Mouse (Mus musculus) brown adipose tissue, adult 24 weeks (tissue): Measurements from ENCODE around the gene Gria3. TPM values are rescaled to one million over a fixed set of nuclear protein-coding genes. Genes with fewer than 3 reads are reported as not detected.

Source experiments
- H3K27ac ChIP-seq: fragments of 200-500 bp; replicated peaks from 2 replicates; pipeline ENCODE4 v1.5.1; 2012; ENCODE audit warnings: low read depth, mild to moderate bottlenecking, low read length
- H3K4me1 ChIP-seq: fragments of 200-500 bp; 2 replicates; pipeline ENCODE4 v1.6.1; 2012; ENCODE audit warnings: low read length, mixed read lengths; ENCODE audit not compliant: control insufficient read depth, insufficient read depth, insufficient read length
- H3K4me3 ChIP-seq: fragments of 200-500 bp; 2 replicates; pipeline ENCODE4 v1.5.1; 2012; ENCODE audit warnings: low read depth, mild to moderate bottlenecking, low read length, moderate library complexity; ENCODE audit not compliant: insufficient read depth
- polyA plus RNA-seq: library from polyadenylated mRNA; stranded (reverse); fragments of >200 nt; gene quantifications from 2 replicates; pipeline ENCODE4 v1.2.4, GENCODE M21; 2012; ENCODE audit not compliant: missing spikeins, insufficient read depth, insufficient read length

Gene Gria3
- polyA plus RNA-seq = 0.28 and 1.3 TPM in 2 replicates

GRCm38 (mm10) chrX:41400058-41400904 lies at the start of gene Gria3:
Gene Gria3, plus strand, starts transcription at chrX:41400854.
- Histone ChIP-seq H3K4me3 (peak within 1 kb of the TSS; percentile 44), H3K27ac (no peak within 1 kb of the TSS), H3K4me1 (no peaks in the 10 kb centered on the region)

GRCm38 (mm10) chrX:41387086-41387485 lies 13.6 kb upstream of the Gria3 start:
- no peaks in the 10 kb centered on the region for H3K4me1 ChIP-seq
- no peak overlapping the region for H3K27ac ChIP-seq
- H3K4me3 ChIP-seq = no peak overlapping the region

GRCm38 (mm10) chrX:41389079-41389478 lies 11.6 kb upstream of the Gria3 start:
- Histone ChIP-seq H3K4me1 (no peaks in the 10 kb centered on the region), H3K27ac (no peak overlapping the region), H3K4me3 (no peak overlapping the region)

GRCm38 (mm10) chrX:41398482-41398881 lies 2.2 kb upstream of the Gria3 start:
- Histone ChIP-seq H3K27ac (no peak overlapping the region), H3K4me3 (no peak overlapping the region), H3K4me1 (no peaks in the 10 kb centered on the region)

- H3K4me3 ChIP-seq = peak overlapping the region; percentile 44
- no peaks in the 10 kb centered on the region for H3K4me1 ChIP-seq
- no peak overlapping the region for H3K27ac ChIP-seq
These were observed 532 bp downstream of the Gria3 start for GRCm38 (mm10) chrX:41401186-41401585.

- H3K4me3 ChIP-seq = peak overlapping the region; percentile 44
These were observed 1.1 kb downstream of the Gria3 start for GRCm38 (mm10) chrX:41401590-41402240.

GRCm38 (mm10) chrX:41402656-41403055 lies 2.0 kb downstream of the Gria3 start:
- Histone ChIP-seq H3K27ac (no peak overlapping the region), H3K4me3 (0 out of 2 replicates have a peak overlapping the region, but pooled peaks have one; percentile 44), H3K4me1 (no peaks in the 10 kb centered on the region)

More at GRCm38 (mm10) chrX:41401590-41402240, 1.1 kb downstream of the Gria3 start:
- Histone ChIP-seq H3K4me1 (no peaks in the 10 kb centered on the region), H3K27ac (no peak overlapping the region)

- no peak overlapping the region for H3K27ac ChIP-seq
- H3K4me3 ChIP-seq = no peak overlapping the region
- H3K4me1 ChIP-seq = no peaks in the 10 kb centered on the region
These were observed 5.6 kb downstream of the Gria3 start for GRCm38 (mm10) chrX:41406288-41406687.

GRCm38 (mm10) chrX:41409791-41410190 lies 9.1 kb downstream of the Gria3 start:
- Histone ChIP-seq H3K27ac (no peak overlapping the region), H3K4me1 (no peaks in the 10 kb centered on the region), H3K4me3 (no peak overlapping the region)

- Histone ChIP-seq H3K4me1 (no peaks in the 10 kb centered on the region), H3K27ac (no peak overlapping the region), H3K4me3 (no peak overlapping the region)
These were observed 25.0 kb downstream of the Gria3 start for GRCm38 (mm10) chrX:41425651-41426050.

GRCm38 (mm10) chrX:41428011-41428410 lies 27.4 kb downstream of the Gria3 start:
- no peak overlapping the region for H3K27ac ChIP-seq
- no peaks in the 10 kb centered on the region for H3K4me1 ChIP-seq
- H3K4me3 ChIP-seq = no peak overlapping the region

- no peak overlapping the region for H3K27ac ChIP-seq
- H3K4me3 ChIP-seq = no peak overlapping the region
- H3K4me1 ChIP-seq = no peaks in the 10 kb centered on the region
These were observed 34.9 kb downstream of the Gria3 start for GRCm38 (mm10) chrX:41435541-41435940.

- Histone ChIP-seq H3K27ac (no peak overlapping the region), H3K4me1 (no peaks in the 10 kb centered on the region), H3K4me3 (no peak overlapping the region)
These were observed 38.2 kb downstream of the Gria3 start for GRCm38 (mm10) chrX:41438841-41439240.

GRCm38 (mm10) chrX:41448876-41449275 lies 48.2 kb downstream of the Gria3 start:
- Histone ChIP-seq H3K27ac (no peak overlapping the region), H3K4me1 (no peaks in the 10 kb centered on the region)

GRCm38 (mm10) chrX:41477486-41477885 lies 76.8 kb downstream of the Gria3 start:
- Histone ChIP-seq H3K4me3 (no peak overlapping the region), H3K27ac (no peak overlapping the region), H3K4me1 (no peaks in the 10 kb centered on the region)

More at GRCm38 (mm10) chrX:41448876-41449275, 48.2 kb downstream of the Gria3 start:
- H3K4me3 ChIP-seq = no peak overlapping the region
